Mouse (Mus musculus): Measurements from ENCODE around the gene Gchfr. TPM values are rescaled to one million over a fixed set of nuclear protein-coding genes. Genes with fewer than 3 reads are reported as not detected.
A peak's percentile ranks its signal among the peaks of the same experiment; 100 is the strongest.

The Gchfr gene
- polyA plus RNA-seq, 1 experiment from 2014 or later = 9.4 TPM

DNA sequence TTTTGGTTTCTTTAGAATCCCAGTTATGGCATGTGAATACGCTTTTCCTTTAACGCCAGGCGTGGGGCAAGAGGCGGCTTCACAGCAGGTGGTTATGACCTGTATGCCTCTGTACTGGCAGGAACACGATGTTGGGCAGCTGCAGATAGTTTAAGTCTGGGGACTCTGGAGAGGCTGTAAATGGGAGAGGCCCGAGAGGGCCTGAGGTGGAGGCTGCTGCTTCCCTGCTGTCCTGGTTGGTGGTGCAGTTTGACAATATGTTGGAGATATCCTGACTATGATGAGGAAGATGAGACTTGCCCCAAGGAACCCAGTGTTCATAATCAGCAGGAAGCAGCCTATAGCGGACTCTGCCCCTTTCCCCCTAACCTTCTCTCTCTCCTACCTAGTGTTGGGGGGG, 15.3 kb downstream of the Gchfr start:
- no peaks in the 10 kb centered on the region for H3K27me3 ChIP-seq (ENCODE audit: control insufficient read depth, insufficient read depth, low read depth, low read length)
- no peaks in the 10 kb centered on the region for H3K9me3 ChIP-seq (replicated peaks; ENCODE audit: control insufficient read depth, low read length, poor library complexity, severe bottlenecking)
- WGBS = 75% methylated on average over 7 of the region's 7 CpGs
- H3K27ac ChIP-seq (ENCODE audit: low read length) = no peak overlapping the region
- no peak overlapping the region for H3K4me3 ChIP-seq (ENCODE audit: low read depth, low read length)
- H3K4me1 ChIP-seq (ENCODE audit: control insufficient read depth, insufficient read depth, low read length) = no peaks in the 10 kb centered on the region
- ATAC-seq = no peak
- H3K36me3 ChIP-seq (ENCODE audit: control insufficient read depth, insufficient read depth, low read length) = peaks cover 27% of the 10 kb centered on the region
- no peak overlapping the region for H3K9ac ChIP-seq (ENCODE audit: low read depth, low read length)
- H3K4me2 ChIP-seq (ENCODE audit: low read length) = no peak overlapping the region

DNA sequence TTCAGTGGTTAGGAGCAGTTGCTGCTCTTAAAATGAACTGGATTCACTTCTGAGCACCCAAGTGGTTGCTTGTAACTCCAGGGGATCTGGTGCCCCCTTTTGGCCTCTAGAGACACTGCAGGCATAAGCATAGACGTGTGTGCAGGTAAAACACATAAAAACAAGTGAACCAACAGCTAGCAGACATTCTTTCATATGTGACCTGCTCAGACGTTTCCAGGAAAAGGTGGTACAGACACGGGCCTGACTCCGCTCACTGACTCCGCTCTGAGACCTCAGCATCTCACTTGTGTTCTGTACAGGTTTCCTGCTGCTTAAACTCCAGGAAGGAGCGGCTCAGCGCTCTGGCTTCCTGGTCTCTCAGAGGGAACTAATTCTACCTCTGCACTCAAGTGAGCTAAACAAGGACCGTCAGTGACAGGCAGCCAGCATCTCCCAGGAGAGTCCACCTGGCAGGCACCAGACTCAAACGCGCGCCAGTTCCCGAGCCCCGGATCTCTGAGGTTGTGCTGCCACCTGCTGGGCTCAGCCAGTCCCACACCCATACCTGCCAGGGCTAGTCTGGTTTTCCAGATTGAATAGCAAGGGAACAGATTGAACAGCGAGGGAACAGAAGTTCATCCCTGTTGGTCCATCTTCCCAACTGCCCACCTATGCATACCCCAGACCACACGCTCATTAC, 21.6 kb downstream of the Gchfr start:
- peak; percentile 80; the same call in 1 of the 2 replicates for ATAC-seq
- no peak overlapping the region for H3K27ac ChIP-seq (ENCODE audit: low read length)
- peak overlapping the region; percentile 28; the same call in 1 of the 2 replicates for H3K9ac ChIP-seq (ENCODE audit: low read depth, low read length)
- WGBS = 6% methylated on average over 15 of the region's 15 CpGs
- H3K27me3 ChIP-seq (ENCODE audit: control insufficient read depth, insufficient read depth, low read depth, low read length) = no peaks in the 10 kb centered on the region
- H3K4me1 ChIP-seq (ENCODE audit: control insufficient read depth, insufficient read depth, low read length) = peaks cover 3% of the 10 kb centered on the region; the same call in 1 of the 2 replicates
- H3K36me3 ChIP-seq (ENCODE audit: control insufficient read depth, insufficient read depth, low read length) = 0 out of 2 replicates have a peak, but pooled peaks cover 4% of the 10 kb centered on the region
- H3K4me2 ChIP-seq (ENCODE audit: low read length) = peak overlapping the region; percentile 53
- no peaks in the 10 kb centered on the region for H3K9me3 ChIP-seq (replicated peaks; ENCODE audit: control insufficient read depth, low read length, poor library complexity, severe bottlenecking)
- peak overlapping the region; percentile 19; the same call in 1 of the 2 replicates for H3K4me3 ChIP-seq (ENCODE audit: low read depth, low read length)

DNA sequence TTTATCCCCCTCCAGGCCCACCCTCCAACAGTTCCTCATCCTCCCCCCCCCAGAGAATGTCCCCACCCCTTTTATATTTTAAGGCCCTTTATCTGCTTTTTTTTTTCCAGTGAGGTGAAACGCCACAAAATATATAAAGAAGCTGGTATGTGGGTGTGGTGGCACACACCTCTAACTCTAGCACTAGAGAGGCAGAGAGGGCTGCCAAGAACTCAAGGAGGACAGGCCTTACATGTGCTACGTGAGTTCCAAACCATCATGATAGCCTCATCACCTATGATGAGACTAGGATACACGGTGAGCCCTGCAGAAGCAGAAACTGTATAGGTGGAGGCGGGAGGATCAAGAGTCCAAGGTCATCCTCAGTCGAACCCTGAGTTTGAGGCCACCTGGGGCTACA, 23.4 kb downstream of the Gchfr start:
- no peak overlapping the region for H3K27ac ChIP-seq (ENCODE audit: low read length)
- no peak overlapping the region for H3K4me2 ChIP-seq (ENCODE audit: low read length)
- H3K27me3 ChIP-seq (ENCODE audit: control insufficient read depth, insufficient read depth, low read depth, low read length) = no peaks in the 10 kb centered on the region
- no peak overlapping the region for H3K4me3 ChIP-seq (ENCODE audit: low read depth, low read length)
- H3K9ac ChIP-seq (ENCODE audit: low read depth, low read length) = no peak overlapping the region
- H3K36me3 ChIP-seq (ENCODE audit: control insufficient read depth, insufficient read depth, low read length) = no peaks in the 10 kb centered on the region
- H3K9me3 ChIP-seq (replicated peaks; ENCODE audit: control insufficient read depth, low read length, poor library complexity, severe bottlenecking) = no peaks in the 10 kb centered on the region
- 83% methylated on average over 5 of the region's 5 CpGs for WGBS
- peaks cover 3% of the 10 kb centered on the region; the same call in 1 of the 2 replicates for H3K4me1 ChIP-seq (ENCODE audit: control insufficient read depth, insufficient read depth, low read length)
- ATAC-seq = no peak

DNA sequence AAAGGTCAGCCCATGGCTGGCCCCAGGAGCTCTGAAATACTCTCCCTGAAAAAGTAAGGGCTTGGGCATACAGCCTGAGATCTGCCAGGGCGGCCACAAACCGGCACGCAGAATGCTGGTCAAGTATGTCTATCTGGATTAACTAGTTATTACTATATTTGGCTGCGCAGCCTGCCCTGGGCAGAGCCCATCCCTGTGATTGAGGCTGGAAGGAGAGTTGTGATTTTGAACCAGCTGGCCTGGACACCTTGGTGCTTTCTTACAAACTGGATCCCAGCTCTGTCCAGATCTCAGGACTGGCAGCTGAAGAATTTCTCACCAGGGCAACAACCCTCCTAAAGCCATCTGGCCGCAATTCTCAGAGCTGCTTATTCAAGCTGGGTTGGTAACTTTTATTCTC, 26.6 kb downstream of the Gchfr start:
- no peak overlapping the region for H3K4me3 ChIP-seq (ENCODE audit: low read depth, low read length)
- H3K27ac ChIP-seq (ENCODE audit: low read length) = no peak overlapping the region
- no peak for ATAC-seq

DNA sequence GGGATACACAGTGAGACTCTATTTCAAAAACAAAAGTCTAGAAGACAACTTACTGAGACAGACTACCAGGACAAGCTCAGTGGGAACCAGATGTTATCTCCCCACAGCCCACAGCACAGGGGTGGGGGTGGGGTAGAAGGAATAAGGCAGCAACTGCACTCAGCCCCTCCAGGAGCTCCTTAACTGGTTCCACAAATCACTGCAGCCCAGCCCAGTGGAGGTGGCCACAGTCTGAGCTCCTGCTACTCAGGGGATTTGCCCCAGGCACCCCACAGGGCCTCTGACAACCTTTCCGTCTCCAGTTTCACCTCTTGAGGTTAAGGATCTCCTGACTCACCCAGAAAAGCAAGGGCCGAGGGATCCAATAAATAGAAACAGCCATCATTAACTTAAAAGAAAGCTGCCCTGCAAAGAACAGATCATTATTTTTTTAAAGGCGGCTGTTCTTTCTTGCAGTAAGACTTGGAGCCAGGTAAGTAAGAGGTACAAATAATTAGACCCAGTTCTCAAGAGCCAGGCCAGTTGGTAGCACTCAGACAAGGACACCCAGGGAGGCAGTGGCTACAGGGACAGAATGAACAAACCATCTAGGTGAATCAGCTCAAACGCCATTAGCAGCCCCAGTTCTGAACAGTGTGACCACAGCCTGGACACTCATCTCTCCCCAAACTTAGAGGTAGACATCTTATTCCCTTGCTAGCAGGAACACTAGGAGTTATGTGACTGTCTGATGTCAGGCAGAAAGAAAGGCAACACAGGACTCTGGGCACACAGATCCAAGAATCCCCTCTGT, 28.9 kb downstream of the Gchfr start:
- no peak overlapping the region for H3K9ac ChIP-seq (ENCODE audit: low read depth, low read length)
- ATAC-seq = no peak
- H3K36me3 ChIP-seq (ENCODE audit: control insufficient read depth, insufficient read depth, low read length) = no peaks in the 10 kb centered on the region
- 40% methylated on average over 4 of the region's 4 CpGs for WGBS
- no peaks in the 10 kb centered on the region for H3K27me3 ChIP-seq (ENCODE audit: control insufficient read depth, insufficient read depth, low read depth, low read length)
- H3K4me3 ChIP-seq (ENCODE audit: low read depth, low read length) = no peak overlapping the region
- no peak overlapping the region for H3K27ac ChIP-seq (ENCODE audit: low read length)
- H3K9me3 ChIP-seq (replicated peaks; ENCODE audit: control insufficient read depth, low read length, poor library complexity, severe bottlenecking) = no peaks in the 10 kb centered on the region
- H3K4me2 ChIP-seq (ENCODE audit: low read length) = no peak overlapping the region
- no peaks in the 10 kb centered on the region for H3K4me1 ChIP-seq (ENCODE audit: control insufficient read depth, insufficient read depth, low read length)

More for the DNA sequence above, 26.6 kb downstream of the Gchfr start:
- Histone ChIP-seq H3K9ac (ENCODE audit: low read depth, low read length) (no peak overlapping the region), H3K4me1 (ENCODE audit: control insufficient read depth, insufficient read depth, low read length) (peaks cover 2% of the 10 kb centered on the region; the same call in 1 of the 2 replicates), H3K36me3 (ENCODE audit: control insufficient read depth, insufficient read depth, low read length) (no peaks in the 10 kb centered on the region), H3K4me2 (ENCODE audit: low read length) (no peak overlapping the region), H3K27me3 (ENCODE audit: control insufficient read depth, insufficient read depth, low read depth, low read length) (no peaks in the 10 kb centered on the region), H3K9me3 (replicated peaks; ENCODE audit: control insufficient read depth, low read length, poor library complexity, severe bottlenecking) (no peaks in the 10 kb centered on the region)
- 92% methylated on average over 5 of the region's 5 CpGs for WGBS

DNA sequence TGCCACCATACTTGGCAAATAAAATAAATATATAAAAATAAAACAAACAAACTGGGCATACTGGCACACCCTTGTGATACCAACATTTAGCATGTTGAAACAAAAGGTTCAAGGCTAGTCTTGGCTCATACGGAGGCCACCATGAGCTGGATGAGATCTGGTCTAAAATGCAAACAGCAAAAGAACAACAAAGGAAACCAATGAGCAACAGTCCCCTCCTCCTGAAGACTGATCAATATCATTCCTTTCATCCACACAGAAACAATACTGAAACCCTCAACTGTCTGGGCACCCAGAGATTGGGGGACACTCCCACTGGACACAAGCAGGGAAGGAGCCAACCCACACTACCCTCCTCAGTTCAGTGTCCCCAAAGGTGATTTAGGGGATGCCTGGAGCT, 29.9 kb downstream of the Gchfr start:
- Histone ChIP-seq H3K27ac (ENCODE audit: low read length) (no peak overlapping the region), H3K9ac (ENCODE audit: low read depth, low read length) (no peak overlapping the region), H3K4me1 (ENCODE audit: control insufficient read depth, insufficient read depth, low read length) (no peaks in the 10 kb centered on the region), H3K9me3 (replicated peaks; ENCODE audit: control insufficient read depth, low read length, poor library complexity, severe bottlenecking) (no peaks in the 10 kb centered on the region), H3K4me3 (ENCODE audit: low read depth, low read length) (no peak overlapping the region), H3K4me2 (ENCODE audit: low read length) (no peak overlapping the region), H3K36me3 (ENCODE audit: control insufficient read depth, insufficient read depth, low read length) (no peaks in the 10 kb centered on the region), H3K27me3 (ENCODE audit: control insufficient read depth, insufficient read depth, low read depth, low read length) (no peaks in the 10 kb centered on the region)
- WGBS = 84% methylated on average over 1 of the region's 1 CpGs
- ATAC-seq = no peak

DNA sequence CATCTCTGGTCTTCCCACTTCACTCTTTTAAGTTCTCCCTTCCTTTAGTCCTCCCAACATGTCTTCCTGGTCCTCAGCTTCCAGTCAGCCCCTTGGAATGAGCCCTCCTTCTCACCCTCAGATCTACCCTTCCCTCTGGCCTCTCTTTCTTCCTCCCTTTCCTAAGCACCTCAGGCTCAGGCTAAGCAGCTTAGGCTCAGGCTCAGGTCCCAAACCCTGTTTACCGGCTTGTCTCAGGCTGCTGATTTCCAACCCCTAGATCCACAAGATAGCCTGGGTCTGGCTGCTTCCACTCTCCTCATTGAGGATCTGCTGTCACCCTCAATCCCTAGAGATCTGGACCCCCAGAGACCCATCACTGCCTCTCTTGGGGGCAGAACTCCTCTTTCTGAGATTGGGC, 30.5 kb downstream of the Gchfr start:
- ATAC-seq = no peak
- Histone ChIP-seq H3K4me2 (ENCODE audit: low read length) (no peak overlapping the region), H3K9me3 (replicated peaks; ENCODE audit: control insufficient read depth, low read length, poor library complexity, severe bottlenecking) (no peaks in the 10 kb centered on the region), H3K27ac (ENCODE audit: low read length) (no peak overlapping the region), H3K36me3 (ENCODE audit: control insufficient read depth, insufficient read depth, low read length) (no peaks in the 10 kb centered on the region), H3K4me1 (ENCODE audit: control insufficient read depth, insufficient read depth, low read length) (no peaks in the 10 kb centered on the region), H3K27me3 (ENCODE audit: control insufficient read depth, insufficient read depth, low read depth, low read length) (no peaks in the 10 kb centered on the region), H3K9ac (ENCODE audit: low read depth, low read length) (no peak overlapping the region), H3K4me3 (ENCODE audit: low read depth, low read length) (no peak overlapping the region)
- 11% methylated on average over 1 of the region's 1 CpGs for WGBS

DNA sequence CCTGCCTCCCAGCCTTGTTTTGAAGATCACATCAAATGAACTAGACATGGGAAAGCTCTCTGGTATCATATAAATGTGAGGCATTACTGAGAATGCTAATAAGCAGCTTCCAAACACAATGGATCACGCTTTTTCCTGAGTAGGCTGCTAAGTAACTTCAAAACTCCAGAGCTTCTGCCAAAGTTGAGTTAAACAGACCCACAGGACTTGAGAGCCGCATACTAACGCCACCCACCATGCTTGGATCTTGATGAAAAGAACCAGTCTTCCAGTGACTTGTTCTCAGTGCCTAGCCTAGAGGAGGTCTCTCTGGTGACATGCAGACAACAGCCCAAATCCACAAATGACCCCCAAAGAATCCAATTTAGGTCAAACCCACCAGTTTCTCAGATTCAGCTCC, 31.4 kb downstream of the Gchfr start:
- H3K9me3 ChIP-seq (replicated peaks; ENCODE audit: control insufficient read depth, low read length, poor library complexity, severe bottlenecking) = no peaks in the 10 kb centered on the region
- no peak overlapping the region for H3K4me3 ChIP-seq (ENCODE audit: low read depth, low read length)
- no peak overlapping the region for H3K4me2 ChIP-seq (ENCODE audit: low read length)
- H3K27ac ChIP-seq (ENCODE audit: low read length) = no peak overlapping the region
- no peak overlapping the region for H3K9ac ChIP-seq (ENCODE audit: low read depth, low read length)
- WGBS = 39% methylated on average over 3 of the region's 3 CpGs
- H3K36me3 ChIP-seq (ENCODE audit: control insufficient read depth, insufficient read depth, low read length) = no peaks in the 10 kb centered on the region
- no peaks in the 10 kb centered on the region for H3K27me3 ChIP-seq (ENCODE audit: control insufficient read depth, insufficient read depth, low read depth, low read length)
- H3K4me1 ChIP-seq (ENCODE audit: control insufficient read depth, insufficient read depth, low read length) = no peaks in the 10 kb centered on the region; the same call in 1 of the 2 replicates
- no peak for ATAC-seq

DNA sequence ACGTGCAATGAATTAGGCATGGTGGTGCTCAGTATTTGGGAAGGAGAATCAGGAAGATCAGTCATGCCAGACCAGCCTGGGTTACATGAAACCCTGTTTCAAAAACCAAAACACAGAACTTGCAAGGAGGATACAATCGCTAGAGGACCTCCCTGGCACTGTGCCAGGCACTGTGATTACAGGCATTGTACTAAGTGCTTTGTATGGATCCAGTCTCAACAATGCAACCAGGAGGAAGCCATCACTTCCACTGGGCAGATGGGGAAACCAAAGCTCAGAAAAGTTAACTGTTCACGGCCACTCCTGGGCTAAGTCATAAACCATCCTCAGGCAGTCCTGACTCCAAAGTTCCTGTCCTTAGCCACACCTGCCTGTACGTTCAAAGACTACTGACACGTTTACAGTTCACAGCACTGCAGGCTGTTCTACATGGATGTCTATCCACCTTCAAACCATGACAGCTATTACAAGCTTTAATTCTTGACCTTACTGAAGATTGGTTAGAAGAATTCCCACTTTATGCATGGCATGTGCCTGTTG, 35.4 kb downstream of the Gchfr start:
- Histone ChIP-seq H3K9me3 (replicated peaks; ENCODE audit: control insufficient read depth, low read length, poor library complexity, severe bottlenecking) (no peaks in the 10 kb centered on the region), H3K4me2 (ENCODE audit: low read length) (no peak overlapping the region), H3K4me3 (ENCODE audit: low read depth, low read length) (no peak overlapping the region), H3K27ac (ENCODE audit: low read length) (no peak overlapping the region), H3K27me3 (ENCODE audit: control insufficient read depth, insufficient read depth, low read depth, low read length) (no peaks in the 10 kb centered on the region), H3K4me1 (ENCODE audit: control insufficient read depth, insufficient read depth, low read length) (peaks cover 9% of the 10 kb centered on the region), H3K9ac (ENCODE audit: low read depth, low read length) (no peak overlapping the region), H3K36me3 (ENCODE audit: control insufficient read depth, insufficient read depth, low read length) (no peaks in the 10 kb centered on the region)
- WGBS = 57% methylated on average over 5 of the region's 5 CpGs
- no peak for ATAC-seq
